Mouse (Mus musculus) kidney, embryonic 14.5 days (tissue): ENCODE measurements at regions not wholly inside any gene's neighbourhood (a gene's known extent, or its start where the extent isn't known, plus 50 kb on each side); places are given as distances from the start of the nearest gene placed in this dataset. TPM values are rescaled to one million over a fixed set of nuclear protein-coding genes. Genes with fewer than 3 reads are reported as not detected.

Source experiments
- microRNA-seq: library from miRNA; unstranded; fragments of <30 nt; microRNA quantifications from one replicate; pipeline ENCODE4, GENCODE M21; 2016

Small RNA genes lying in the stretch of these regions (microRNA-seq; reads per million reads assigned to microRNA genes)
- gene Gm24923, result not detected
- not detected for gene Mir344-2
- not detected for gene Mir344f
- not detected for gene Mir344g
- not detected for gene Mir344i
